In the genomic region with DNA sequence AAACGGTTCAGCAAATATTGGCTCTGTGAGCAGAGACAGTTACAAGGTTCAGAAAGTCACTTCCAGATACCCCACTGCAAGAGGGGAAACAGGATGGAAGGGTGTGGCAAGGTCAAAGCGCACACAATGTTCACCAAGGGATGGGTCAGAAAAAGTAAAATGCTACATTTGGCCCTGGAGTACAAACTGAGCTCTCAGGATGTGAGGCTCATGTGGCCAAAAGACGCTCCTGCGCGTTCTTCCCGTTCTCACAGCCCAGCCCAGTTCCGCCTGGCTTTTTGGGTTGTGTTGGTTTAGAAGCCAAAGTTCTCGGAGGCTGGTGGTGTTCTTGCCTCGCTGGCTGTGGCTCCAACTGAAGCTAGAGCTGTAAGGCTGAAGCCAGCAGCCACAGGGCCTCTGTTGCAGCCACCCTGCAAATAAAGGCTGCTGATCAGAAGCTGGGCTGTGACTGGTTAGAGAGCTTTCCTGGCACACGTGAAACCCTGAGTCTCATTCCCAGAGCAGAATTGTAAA, we compare ENCODE assay signal across 8 mouse cellular contexts. TPM values are rescaled to one million over a fixed set of nuclear protein-coding genes. Genes with fewer than 3 reads are reported as not detected.
DNase-seq lines count a peak whose midpoint lies in the region; ATAC-seq and TF ChIP-seq lines count a peak whose summit lies in the region.

No protein-coding gene starts in this region.

- H3K9me3 ChIP-seq in forebrain, postnatal 0 days (ENCODE audit: low read length) = no peaks in the 10 kb centered on the region
- no peaks in the 10 kb centered on the region for H3K9me3 ChIP-seq in forebrain, embryonic 13.5 days (replicated peaks)
- no peaks in the 10 kb centered on the region for H3K9me3 ChIP-seq in embryonic facial prominence, embryonic 12.5 days
- no peaks in the 10 kb centered on the region for H3K9me3 ChIP-seq in liver, postnatal 0 days (ENCODE audit: low read length)

- TF ChIP-seq CTCF in forebrain, postnatal 0 days (IDR thresholded peaks at IDR 0.05; ENCODE audit: low read depth) = no peak
- TF ChIP-seq CTCF in liver, postnatal 0 days (IDR thresholded peaks at IDR 0.05; ENCODE audit: low read depth) = no peak

- no peak overlapping the region for H3K4me2 ChIP-seq in forebrain, postnatal 0 days (ENCODE audit: low read depth)
- H3K4me2 ChIP-seq in forebrain, embryonic 13.5 days = no peak overlapping the region
- no peak overlapping the region for H3K4me2 ChIP-seq in embryonic facial prominence, embryonic 12.5 days (replicated peaks)
- 0 out of 2 replicates have a peak overlapping the region, but pooled peaks have one; percentile 10 for H3K4me2 ChIP-seq in liver, postnatal 0 days (ENCODE audit: low read depth, low read length)

- no peaks in the 10 kb centered on the region for H3K36me3 ChIP-seq in forebrain, postnatal 0 days (ENCODE audit: insufficient read depth)
- no peaks in the 10 kb centered on the region for H3K36me3 ChIP-seq in forebrain, embryonic 13.5 days (ENCODE audit: poor library complexity, severe bottlenecking)
- no peaks in the 10 kb centered on the region for H3K36me3 ChIP-seq in embryonic facial prominence, embryonic 12.5 days
- H3K36me3 ChIP-seq in liver, postnatal 0 days (replicated peaks; ENCODE audit: insufficient read depth, low read length) = no peaks in the 10 kb centered on the region

- TF ChIP-seq EP300 in liver, postnatal 0 days (IDR thresholded peaks at IDR 0.05; ENCODE audit: low read depth) = no peak

- ATAC-seq in forebrain, postnatal 0 days = peak; percentile 55
- ATAC-seq in forebrain, embryonic 13.5 days = no peak
- no peak for ATAC-seq in embryonic facial prominence, embryonic 12.5 days (ENCODE audit: insufficient number of reproducible peaks, insufficient read depth, low FRiP score, low TSS enrichment)
- ATAC-seq in liver, postnatal 0 days = peak; percentile 70

- no peak overlapping the region for H3K9ac ChIP-seq in forebrain, postnatal 0 days
- H3K9ac ChIP-seq in forebrain, embryonic 13.5 days = no peak overlapping the region
- no peak overlapping the region for H3K9ac ChIP-seq in embryonic facial prominence, embryonic 12.5 days
- no peak overlapping the region for H3K9ac ChIP-seq in liver, postnatal 0 days (replicated peaks)

- no peak overlapping the region for H3K4me3 ChIP-seq in forebrain, postnatal 0 days (ENCODE audit: low read depth, low read length)
- H3K4me3 ChIP-seq in forebrain, embryonic 13.5 days = no peak overlapping the region
- H3K4me3 ChIP-seq in embryonic facial prominence, embryonic 12.5 days = no peak overlapping the region
- no peak overlapping the region for H3K4me3 ChIP-seq in liver, postnatal 0 days (ENCODE audit: low read depth, low read length)

- no peaks in the 10 kb centered on the region for H3K27me3 ChIP-seq in forebrain, postnatal 0 days (ENCODE audit: insufficient read depth, low read length)
- H3K27me3 ChIP-seq in forebrain, embryonic 13.5 days = no peaks in the 10 kb centered on the region
- H3K27me3 ChIP-seq in embryonic facial prominence, embryonic 12.5 days = no peaks in the 10 kb centered on the region
- H3K27me3 ChIP-seq in liver, postnatal 0 days (ENCODE audit: insufficient read depth, low read length) = no peaks in the 10 kb centered on the region

- H3K4me1 ChIP-seq in forebrain, postnatal 0 days (ENCODE audit: insufficient read depth) = no peaks in the 10 kb centered on the region; the same call in 1 of the 2 replicates
- peaks cover 11% of the 10 kb centered on the region; the same call in 1 of the 2 replicates for H3K4me1 ChIP-seq in forebrain, embryonic 13.5 days
- peaks cover 57% of the 10 kb centered on the region for H3K4me1 ChIP-seq in embryonic facial prominence, embryonic 12.5 days
- peaks cover 20% of the 10 kb centered on the region; the same call in 1 of the 2 replicates for H3K4me1 ChIP-seq in liver, postnatal 0 days (ENCODE audit: insufficient read depth)

- 66% methylated on average over 10 of the region's 10 CpGs for WGBS in forebrain, postnatal 0 days
- 72% methylated on average over 10 of the region's 10 CpGs for WGBS in forebrain, embryonic 13.5 days
- WGBS in embryonic facial prominence, embryonic 12.5 days = 63% methylated on average over 10 of the region's 10 CpGs
- 41% methylated on average over 10 of the region's 10 CpGs for WGBS in liver, postnatal 0 days (ENCODE audit: insufficient replicate concordance)

- H3K27ac ChIP-seq in forebrain, postnatal 0 days (ENCODE audit: low read depth, low read length) = no peak overlapping the region
- H3K27ac ChIP-seq in forebrain, embryonic 13.5 days = no peak overlapping the region; the same call in 1 of the 2 replicates
- peak overlapping the region; percentile 55; the same call in 1 of the 2 replicates for H3K27ac ChIP-seq in embryonic facial prominence, embryonic 12.5 days
- H3K27ac ChIP-seq in liver, postnatal 0 days (ENCODE audit: low read depth) = peak overlapping the region; percentile 81

- DNase-seq in forebrain, postnatal 0 days = no peak
- DNase-seq in kidney, adult 11 months = peak; percentile 77
- peak; percentile 23 for DNase-seq in liver, postnatal 0 days
- DNase-seq in layer of hippocampus, postnatal 14 days (ENCODE audit: low spot score in 2 of 2) = no peak
- no peak for DNase-seq in left cerebral cortex, adult 18-20 months (ENCODE audit: low spot score in 2 of 2)
- no peak for DNase-seq in retina, embryonic 14.5 days (ENCODE audit: low spot score)

RNA-seq across cellular contexts. Expression of gene Tspan9, which starts 9.7 kb away (rescaled TPM):
- 140 and 150 TPM in 2 replicates for total RNA-seq in forebrain, postnatal 0 days (2014; rRNA removed)
- polyA plus RNA-seq in forebrain, postnatal 0 days (2015; fragmentation: Nextera tagmentation; extraction: Ambion mirVana) = 52.7 and 63.9 TPM in 2 replicates
- polyA plus RNA-seq in forebrain, embryonic 13.5 days (2015; fragmentation: Nextera tagmentation; extraction: Ambion mirVana) = 20.6 and 30.4 TPM in 2 replicates
- polyA plus RNA-seq in embryonic facial prominence, embryonic 12.5 days (2016; fragmentation: Nextera tagmentation; extraction: Ambion mirVana) = 108 and 110 TPM in 2 replicates
- polyA plus RNA-seq in liver, postnatal 0 days (2015; fragmentation: Nextera tagmentation; extraction: Ambion mirVana) = 17.7 and 19.6 TPM in 2 replicates
- total RNA-seq in layer of hippocampus, postnatal 14 days (2021) = 10 to 100 TPM; 62.9 to 72.9 TPM
- 10 to 100 TPM; 53.5 to 53.8 TPM for total RNA-seq in left cerebral cortex, adult 18-20 months (2021)

Comparison
In these comparisons a context has a peak if more than half of its experiments do, and no peak if none do; other contexts are left out.
1. ATAC-seq: peak in forebrain, postnatal 0 days (single experiment) and liver, postnatal 0 days (single experiment); none in forebrain, embryonic 13.5 days (single experiment) and embryonic facial prominence, embryonic 12.5 days (single experiment).
2. DNase-seq: peak in kidney, adult 11 months (single experiment) and liver, postnatal 0 days (single experiment); none in forebrain, postnatal 0 days (single experiment), layer of hippocampus, postnatal 14 days (0 of 2), left cerebral cortex, adult 18-20 months (0 of 2) and retina, embryonic 14.5 days (single experiment).
3. H3K27ac ChIP-seq: peak in embryonic facial prominence, embryonic 12.5 days (single experiment) and liver, postnatal 0 days (single experiment); none in forebrain, postnatal 0 days (single experiment) and forebrain, embryonic 13.5 days (single experiment).